Mouse (Mus musculus) stomach, embryonic 14.5 days (tissue): ENCODE results near the gene Gm49711. TPM values are rescaled to one million over a fixed set of nuclear protein-coding genes. Genes with fewer than 3 reads are reported as not detected.
A peak's percentile ranks its signal among the peaks of the same experiment; 100 is the strongest.

Source experiments
- ATAC-seq: fragments of 200-750 bp; cut with Nextera tagmentation; 2 replicates; pipeline ENCODE4 v1.8.0; 2017; ENCODE audit warnings: low read depth, moderate TSS enrichment; ENCODE audit not compliant: insufficient number of reproducible peaks, insufficient read depth, low FRiP score
- H3K27ac ChIP-seq: fragments of 300-500 bp; sonication (generic); 2 replicates; pipeline ENCODE4 v1.5.1; 2014; ENCODE audit warnings: mild to moderate bottlenecking, low read length, moderate library complexity, mixed read lengths
- H3K27me3 ChIP-seq: fragments of 300-500 bp; sonication (generic); 2 replicates; pipeline ENCODE4 v1.6.1; 2014; ENCODE audit warnings: low read length, control low read depth, mixed read lengths; ENCODE audit not compliant: control insufficient read depth, insufficient read depth
- H3K36me3 ChIP-seq: fragments of 300-500 bp; sonication (generic); 2 replicates; pipeline ENCODE4 v1.6.1; 2014; ENCODE audit warnings: mild to moderate bottlenecking, control low read depth, low read length, moderate library complexity, mixed read lengths; ENCODE audit not compliant: control insufficient read depth, insufficient read depth
- H3K4me1 ChIP-seq: fragments of 300-500 bp; sonication (generic); 2 replicates; pipeline ENCODE4 v1.6.1; 2014; ENCODE audit warnings: low read length, control low read depth, mixed read lengths; ENCODE audit not compliant: control insufficient read depth, insufficient read depth
- H3K4me2 ChIP-seq: fragments of 300-500 bp; sonication (generic); replicated peaks from 2 replicates; pipeline ENCODE4 v1.6.1; 2014; ENCODE audit warnings: low read depth, low read length, control low read depth
- H3K4me3 ChIP-seq: fragments of 300-500 bp; sonication (generic); 2 replicates; pipeline ENCODE4 v1.5.1; 2014; ENCODE audit warnings: low read depth, low read length, control low read depth
- H3K9ac ChIP-seq: fragments of 300-500 bp; sonication (generic); replicated peaks from 2 replicates; pipeline ENCODE4 v1.6.1; 2014; ENCODE audit warnings: low read depth, mild to moderate bottlenecking, control low read depth, low read length, moderate library complexity, mixed read lengths
- H3K9me3 ChIP-seq: fragments of 300-500 bp; sonication (generic); 2 replicates; pipeline ENCODE4 v1.6.1; 2016; ENCODE audit warnings: low read depth, low read length, control low read depth; ENCODE audit not compliant: control insufficient read depth
- WGBS: fragments of 180-500 bp; shearing (Covaris S2); extraction: QIAGEN DNeasy Blood & Tissue Kit; methylation state at CpG from one replicate; pipeline ENCODE4 v1.1.7; 2014; 5-methylcytosine and 5-hydroxymethylcytosine counted together
- polyA plus RNA-seq: library from polyadenylated mRNA; unstranded; fragments of >200 nt; fragmentation: Nextera tagmentation; extraction: Ambion mirVana; gene quantifications from 2 replicates; pipeline ENCODE4 v1.2.1, GENCODE M21; 2014

Gm49711 gene
- polyA plus RNA-seq, 1 experiment from 2014 or later, result not detected

DNA sequence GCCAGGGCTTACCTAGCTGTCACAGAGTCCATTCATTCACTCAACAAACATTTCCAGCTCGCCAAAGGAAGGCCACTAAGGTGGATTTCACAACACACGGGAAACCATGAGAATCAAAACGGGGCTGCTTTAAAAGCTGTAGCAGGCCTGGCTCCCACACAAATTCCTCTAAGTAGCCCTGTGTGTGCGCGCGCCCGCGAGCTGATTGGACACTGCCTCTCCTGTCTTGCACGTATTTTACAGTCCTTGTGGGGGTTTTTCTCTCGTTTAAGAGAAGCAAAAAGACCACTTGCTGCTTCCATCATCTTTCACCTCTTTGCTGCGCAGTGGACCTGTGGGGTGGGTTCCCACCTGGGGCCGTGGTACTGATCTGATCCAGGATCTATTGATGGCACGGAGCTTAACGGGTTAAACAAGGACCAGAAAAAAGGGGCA is 99.9 kb downstream of the Gm49711 start:
- Histone ChIP-seq H3K4me1 (peaks cover 5% of the 10 kb centered on the region; the same call in 1 of the 2 replicates), H3K4me3 (peak overlapping the region; percentile 42), H3K9me3 (no peaks in the 10 kb centered on the region), H3K27ac (no peak overlapping the region; the same call in 1 of the 2 replicates), H3K4me2 (peak overlapping the region; percentile 93), H3K36me3 (no peaks in the 10 kb centered on the region), H3K27me3 (no peaks in the 10 kb centered on the region), H3K9ac (peak overlapping the region; percentile 36; the same call in 1 of the 2 replicates)
- ATAC-seq, result peak; percentile 66; the same call in 1 of the 2 replicates
- 2% methylated on average over 14 of the region's 14 CpGs for WGBS

DNA sequence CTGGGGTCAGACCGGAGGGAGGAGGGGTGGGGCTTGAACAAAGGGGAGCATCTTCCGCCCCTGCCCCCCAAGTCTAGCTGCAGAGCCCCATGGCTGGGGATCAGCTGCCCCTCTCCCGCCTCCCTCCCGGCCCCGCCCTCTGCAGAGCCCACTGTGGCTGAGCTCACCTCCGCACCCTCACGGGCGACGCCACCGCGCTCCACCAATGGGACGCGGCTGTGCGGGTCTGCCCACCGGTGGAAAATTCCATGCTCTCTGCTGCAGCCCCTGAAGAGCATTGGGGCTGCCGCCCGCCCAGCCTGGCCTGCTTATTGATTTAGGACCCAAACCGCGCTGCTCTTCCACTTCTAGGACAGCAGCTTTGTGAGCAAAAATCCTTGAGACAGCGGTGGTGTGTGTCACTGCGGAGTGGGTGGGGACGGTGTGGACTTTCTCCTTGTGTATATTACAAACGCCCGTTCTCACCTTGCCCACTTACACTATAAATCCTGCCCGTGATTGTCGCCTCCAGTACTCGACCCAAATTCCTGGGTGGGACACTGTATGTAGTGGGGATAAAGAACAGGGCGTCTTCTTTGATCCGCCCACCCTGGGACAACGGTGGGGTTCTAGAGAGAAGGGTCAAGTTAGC is 100.5 kb downstream of the Gm49711 start:
- Histone ChIP-seq H3K9me3 (no peaks in the 10 kb centered on the region), H3K9ac (peak overlapping the region; percentile 36; the same call in 1 of the 2 replicates), H3K27me3 (no peaks in the 10 kb centered on the region), H3K4me2 (peak overlapping the region; percentile 93), H3K4me1 (peaks cover 5% of the 10 kb centered on the region; the same call in 1 of the 2 replicates), H3K36me3 (no peaks in the 10 kb centered on the region), H3K27ac (no peak overlapping the region), H3K4me3 (peak overlapping the region; percentile 42)
- 2% methylated on average over 30 of the region's 30 CpGs for WGBS
- ATAC-seq, result peak; percentile 92

DNA sequence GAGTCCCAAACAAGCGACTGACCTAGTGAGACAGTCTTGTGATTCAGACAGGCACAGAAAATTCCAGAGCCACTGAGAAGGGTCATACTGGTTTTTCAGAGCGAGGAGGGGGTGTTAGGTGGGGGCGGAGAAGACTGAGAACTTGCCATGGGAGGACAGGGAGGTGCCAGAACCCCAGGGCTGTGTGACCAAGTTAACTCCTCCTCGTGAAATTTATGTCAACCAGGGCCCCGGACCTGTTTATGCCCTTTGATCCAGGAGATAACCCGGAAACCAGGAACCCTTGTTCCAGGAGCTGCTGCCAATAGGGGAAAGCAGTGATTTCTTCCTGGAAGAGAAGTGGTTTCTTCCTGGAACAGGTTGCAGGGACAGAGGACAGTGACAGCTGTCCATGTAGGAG is 101.0 kb downstream of the Gm49711 start:
- Histone ChIP-seq H3K9ac (0 out of 2 replicates have a peak overlapping the region, but pooled peaks have one; percentile 36), H3K27ac (no peak overlapping the region), H3K36me3 (no peaks in the 10 kb centered on the region), H3K4me1 (peaks cover 5% of the 10 kb centered on the region; the same call in 1 of the 2 replicates), H3K9me3 (no peaks in the 10 kb centered on the region), H3K4me2 (peak overlapping the region; percentile 93), H3K27me3 (no peaks in the 10 kb centered on the region), H3K4me3 (peak overlapping the region; percentile 42; the same call in 1 of the 2 replicates)
- 16% methylated on average over 6 of the region's 6 CpGs for WGBS
- no peak for ATAC-seq

DNA sequence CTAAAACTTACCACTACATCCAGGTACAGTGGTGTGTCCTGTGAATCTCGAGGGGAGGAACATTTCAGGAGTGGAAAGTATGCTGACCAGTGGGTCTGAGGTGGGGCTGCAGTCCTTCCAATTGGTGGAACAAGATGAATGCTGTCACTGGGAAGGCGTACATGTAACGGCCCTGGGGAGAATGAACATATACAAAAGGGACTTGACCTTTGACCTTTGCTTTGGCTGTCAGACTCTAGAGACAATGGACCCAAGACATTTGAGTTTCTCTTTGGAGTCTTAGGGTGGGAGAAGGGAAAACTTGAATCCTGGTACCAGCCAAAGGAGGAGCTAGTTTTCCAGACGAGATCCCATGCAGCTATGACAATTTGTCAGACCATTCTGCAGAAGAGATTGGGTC is 104.2 kb downstream of the Gm49711 start:
- Histone ChIP-seq H3K4me1 (peaks cover 5% of the 10 kb centered on the region; the same call in 1 of the 2 replicates), H3K27ac (no peak overlapping the region), H3K9me3 (no peaks in the 10 kb centered on the region), H3K4me2 (no peak overlapping the region), H3K27me3 (no peaks in the 10 kb centered on the region), H3K36me3 (no peaks in the 10 kb centered on the region), H3K4me3 (no peak overlapping the region), H3K9ac (no peak overlapping the region)
- no peak for ATAC-seq
- WGBS, result 56% methylated on average over 4 of the region's 4 CpGs

DNA sequence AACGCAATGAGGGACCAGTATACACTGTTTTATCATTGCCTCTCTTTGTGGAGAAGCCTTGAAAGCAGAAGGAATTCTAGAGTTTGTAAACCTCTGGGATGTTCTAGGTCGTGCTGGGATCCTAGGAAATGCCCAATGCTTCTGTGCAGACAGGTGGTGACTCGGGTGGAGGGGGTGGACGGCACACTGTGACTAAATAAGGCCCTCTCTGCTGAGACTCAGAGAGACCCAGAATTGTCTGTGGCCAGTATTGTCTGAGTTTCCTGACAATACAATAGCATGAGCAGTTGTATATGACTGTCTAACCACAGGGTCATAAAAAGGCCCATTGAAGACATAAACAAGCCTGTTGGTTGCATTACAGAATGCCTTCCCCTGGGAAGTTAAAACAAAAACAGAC is 105.4 kb downstream of the Gm49711 start:
- H3K4me3 ChIP-seq, result no peak overlapping the region
- no peaks in the 10 kb centered on the region for H3K27me3 ChIP-seq
- 80% methylated on average over 4 of the region's 4 CpGs for WGBS
- H3K9me3 ChIP-seq, result no peaks in the 10 kb centered on the region
- ATAC-seq, result no peak
- H3K4me2 ChIP-seq, result no peak overlapping the region
- H3K9ac ChIP-seq, result no peak overlapping the region
- H3K36me3 ChIP-seq, result no peaks in the 10 kb centered on the region
- H3K27ac ChIP-seq, result no peak overlapping the region
- H3K4me1 ChIP-seq, result peaks cover 5% of the 10 kb centered on the region; the same call in 1 of the 2 replicates

DNA sequence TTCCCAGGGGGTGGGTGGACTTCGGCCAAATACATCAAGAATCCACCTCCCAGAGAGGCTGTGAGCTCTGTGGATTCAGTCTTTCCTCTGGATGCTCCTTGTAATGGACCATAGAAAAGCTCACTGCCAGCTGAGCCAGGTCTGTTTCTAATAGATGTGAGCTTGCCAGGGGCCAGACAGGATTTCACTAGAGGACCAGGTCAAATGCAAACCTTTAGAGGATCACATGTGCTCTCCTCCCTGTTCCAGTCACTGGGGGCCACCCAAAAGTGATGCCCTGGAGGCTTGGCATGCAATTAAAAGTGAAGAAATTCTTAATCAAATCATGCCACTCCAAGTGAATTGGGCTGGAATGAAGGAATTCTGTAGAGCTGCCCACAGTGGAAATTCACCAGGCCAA is 117.9 kb downstream of the Gm49711 start:
- no peaks in the 10 kb centered on the region for H3K9me3 ChIP-seq
- H3K4me1 ChIP-seq, result no peaks in the 10 kb centered on the region
- no peaks in the 10 kb centered on the region for H3K36me3 ChIP-seq
- H3K4me3 ChIP-seq, result no peak overlapping the region
- no peaks in the 10 kb centered on the region for H3K27me3 ChIP-seq
- 91% methylated on average over 1 of the region's 1 CpGs for WGBS
- ATAC-seq, result no peak
- no peak overlapping the region for H3K9ac ChIP-seq
- H3K27ac ChIP-seq, result no peak overlapping the region
- H3K4me2 ChIP-seq, result no peak overlapping the region

DNA sequence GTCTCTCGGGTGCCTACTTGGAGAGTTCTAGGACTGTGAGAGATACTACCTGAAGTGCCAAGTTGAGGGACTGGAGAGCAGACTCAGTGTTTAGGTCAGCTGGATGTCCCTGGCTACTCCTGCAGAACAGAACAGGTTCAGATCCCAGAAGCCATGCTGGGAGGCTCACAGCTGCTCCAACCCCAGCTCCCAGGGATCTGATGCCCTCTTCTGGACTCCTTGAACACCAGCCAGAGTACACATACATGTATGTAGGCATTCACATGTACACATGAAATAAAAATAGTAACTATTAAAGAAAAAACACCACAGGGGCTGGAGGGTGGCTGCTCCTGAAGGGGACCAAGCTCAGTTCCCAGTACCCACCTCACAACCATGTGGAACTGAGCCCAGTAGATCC is 119.6 kb downstream of the Gm49711 start:
- Histone ChIP-seq H3K9me3 (no peaks in the 10 kb centered on the region), H3K36me3 (no peaks in the 10 kb centered on the region), H3K27ac (no peak overlapping the region), H3K4me1 (no peaks in the 10 kb centered on the region), H3K9ac (no peak overlapping the region), H3K4me2 (no peak overlapping the region), H3K27me3 (no peaks in the 10 kb centered on the region), H3K4me3 (no peak overlapping the region)
- no peak for ATAC-seq
- 87% methylated on average over 1 of the region's 1 CpGs for WGBS

DNA sequence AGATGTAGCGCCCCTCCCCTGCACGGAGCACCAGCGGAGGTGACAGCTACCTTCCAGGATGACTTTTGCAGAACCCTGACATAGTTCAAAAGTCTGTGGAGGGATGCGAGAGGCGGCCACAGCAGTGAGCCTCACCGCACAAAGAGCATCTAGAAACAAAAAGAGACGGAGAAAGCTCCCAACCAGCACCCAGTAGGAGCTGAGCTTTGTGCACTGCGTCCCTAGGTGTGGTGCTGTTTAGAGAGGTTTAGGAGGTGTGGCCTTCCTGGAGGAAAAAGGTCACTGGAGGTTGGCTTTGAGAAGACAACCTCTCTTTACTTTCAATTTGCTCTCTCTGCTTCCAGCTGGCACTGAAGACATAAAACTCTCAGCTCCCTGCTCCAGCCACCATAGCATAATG is 121.2 kb downstream of the Gm49711 start:
- H3K9me3 ChIP-seq, result no peaks in the 10 kb centered on the region
- H3K4me3 ChIP-seq, result no peak overlapping the region
- WGBS, result 66% methylated on average over 8 of the region's 8 CpGs
- no peaks in the 10 kb centered on the region for H3K27me3 ChIP-seq
- no peak overlapping the region for H3K4me2 ChIP-seq
- no peak overlapping the region for H3K27ac ChIP-seq
- no peak overlapping the region for H3K9ac ChIP-seq
- no peak for ATAC-seq
- H3K36me3 ChIP-seq, result no peaks in the 10 kb centered on the region
- no peaks in the 10 kb centered on the region for H3K4me1 ChIP-seq

DNA sequence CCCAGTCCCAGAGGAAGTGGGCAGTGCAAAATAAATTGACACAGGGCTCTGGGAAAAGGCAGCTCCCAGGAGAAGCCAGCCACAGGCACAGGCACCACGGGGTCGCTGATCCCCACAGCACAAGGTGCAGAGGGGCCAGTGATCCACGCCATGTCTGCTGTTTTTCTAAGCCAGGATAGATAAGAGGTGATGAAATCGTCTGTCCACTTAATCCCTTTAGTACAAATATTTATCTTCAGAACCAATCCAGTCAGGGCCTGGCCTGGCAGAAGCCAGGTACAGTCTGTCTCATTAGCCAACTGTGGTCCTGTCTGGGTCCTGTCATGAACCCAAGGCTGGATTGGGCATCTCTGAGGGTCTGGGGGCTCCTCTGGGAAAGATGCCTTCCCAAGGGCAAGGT is 125.4 kb downstream of the Gm49711 start:
- H3K4me1 ChIP-seq, result no peaks in the 10 kb centered on the region
- no peak overlapping the region for H3K4me3 ChIP-seq
- no peaks in the 10 kb centered on the region for H3K27me3 ChIP-seq
- H3K9me3 ChIP-seq, result no peaks in the 10 kb centered on the region
- no peak overlapping the region for H3K4me2 ChIP-seq
- no peak for ATAC-seq
- H3K27ac ChIP-seq, result no peak overlapping the region
- 9% methylated on average over 4 of the region's 4 CpGs for WGBS
- no peaks in the 10 kb centered on the region for H3K36me3 ChIP-seq
- no peak overlapping the region for H3K9ac ChIP-seq
